Mouse (Mus musculus): ENCODE measurements at regions not wholly inside any gene's neighbourhood (a gene's known extent, or its start where the extent isn't known, plus 50 kb on each side); places are given as distances from the start of the nearest gene placed in this dataset.

- DNase-seq (ENCODE audit: low read depth, low spot score) = no peak
Observed at GRCm38 (mm10) chr13:31488186-31488585, 67.7 kb upstream of the Foxq1 start.

- DNase-seq (ENCODE audit: low read depth, low spot score) = no peak
Observed at GRCm38 (mm10) chr13:31503191-31503590, 52.7 kb upstream of the Foxq1 start.

DNA sequence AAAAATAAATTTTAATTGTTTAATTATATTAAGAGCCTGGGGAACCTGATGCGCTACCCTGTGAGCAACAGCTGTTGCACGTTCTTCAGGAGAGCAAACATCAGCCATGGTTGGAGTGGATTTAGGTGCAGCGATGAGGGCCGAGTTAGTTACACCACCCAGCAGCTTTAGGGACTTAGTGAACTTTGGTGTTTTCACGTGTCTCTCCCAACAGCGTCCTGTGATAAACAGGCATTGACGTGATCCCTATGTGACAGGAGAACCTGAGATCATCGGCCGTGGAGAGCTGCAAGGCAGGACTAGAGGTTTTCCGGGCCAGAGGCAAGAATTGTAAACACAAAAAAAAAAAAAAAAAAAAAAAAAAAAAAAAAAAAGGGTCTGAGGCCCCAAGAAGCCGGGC, 52.1 kb upstream of the Foxq1 start:
- no peak for DNase-seq (ENCODE audit: low read depth, low spot score)

- DNase-seq (ENCODE audit: low read depth, low spot score) = no peak
Observed at GRCm38 (mm10) chr13:31504316-31504715, 51.6 kb upstream of the Foxq1 start.

DNA sequence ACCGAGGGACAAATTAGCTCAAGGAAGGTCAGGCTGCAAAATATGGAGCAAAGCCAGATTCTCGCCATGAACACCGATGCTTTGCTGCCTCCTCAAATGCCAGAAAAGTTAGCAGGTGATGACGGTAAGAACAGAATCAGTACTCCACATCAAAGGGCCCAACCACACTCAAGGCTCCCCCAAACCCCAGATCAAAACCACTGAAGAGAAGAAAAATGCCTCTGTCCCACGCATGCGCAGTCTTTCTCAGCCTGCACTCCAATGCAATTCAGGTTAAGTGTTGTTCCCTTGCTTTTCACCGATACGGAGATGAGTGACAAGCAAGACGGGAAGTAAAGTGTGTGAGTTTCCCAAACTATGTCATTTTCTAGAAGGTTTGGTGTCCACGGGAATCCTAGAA, 50.5 kb upstream of the Foxq1 start:
- DNase-seq (ENCODE audit: low read depth, low spot score) = no peak

Data from brain, embryonic 18.5 days (tissue).